Mouse (Mus musculus) telencephalon, adult 2 months (tissue): Measurements from ENCODE around the gene Tox2.

Source experiments
- DNase-seq: peaks from one replicate; pipeline ENCODE4 v3.0.0-alpha.2; 2011; ENCODE audit warnings: low read depth, low spot score

Gene Tox2

GRCm38 (mm10) chr2:163362940-163363921 is 160.3 kb downstream of the Tox2 start:
- DNase-seq = no peak

- DNase-seq = no peak
Observed at GRCm38 (mm10) chr2:163364785-163365541, 162.0 kb downstream of the Tox2 start.

- DNase-seq = no peak
Observed at GRCm38 (mm10) chr2:163370175-163370574, 167.2 kb downstream of the Tox2 start.

GRCm38 (mm10) chr2:163372627-163373026 is 169.7 kb downstream of the Tox2 start:
- DNase-seq = no peak
